Mouse (Mus musculus) left cerebral cortex, postnatal 36 days (tissue): ENCODE measurements at regions not wholly inside any gene's neighbourhood (a gene's known extent, or its start where the extent isn't known, plus 50 kb on each side); places are given as distances from the start of the nearest gene placed in this dataset.
"Not testable (repeated sequence)": the region's sequence is repeated elsewhere in the genome, so short reads cannot be mapped to it uniquely, and the experiment has no call there.

ENCODE experiments used
- DNase-seq, 2 experiments: peaks; one replicate each; pipeline ENCODE4 v3.0.0; 2021 to 2022; ENCODE audit warnings: low spot score in 2 of 2, mixed read lengths in 1 of 2
- intact Hi-C: fragments of 180-260 bp; cut with DNase I; formaldehyde crosslinking; loops from one replicate; pipeline ENCODE4 v1.15.1; 2025

GRCm38 (mm10) chr1:47116681-47117080 lies 224.0 kb upstream of the Slc39a10 start:
- DNase-seq, intact Hi-C loops: not testable (repeated sequence)

- no peak for DNase-seq
- intact Hi-C loops = no loop called here
Measured at GRCm38 (mm10) chr1:47112494-47112893, 219.8 kb upstream of the Slc39a10 start.

GRCm38 (mm10) chr1:47104055-47104454 lies 211.4 kb upstream of the Slc39a10 start:
- intact Hi-C loops = loop anchor here (5.0 to 10.0 kb wide), 2 partner anchors 93 to 119 kb away; no protein-coding TSS in a partner anchor
- no peak for DNase-seq

GRCm38 (mm10) chr1:47103321-47103988 lies 210.8 kb upstream of the Slc39a10 start:
- intact Hi-C loops = loop anchor here (5.0 to 10.0 kb wide), 2 partner anchors 94 to 119 kb away; no protein-coding TSS in a partner anchor
- peak; percentile 35 to 46 for DNase-seq

GRCm38 (mm10) chr1:47097084-47097996 lies 204.7 kb upstream of the Slc39a10 start:
- intact Hi-C loops = no loop called here
- no peak for DNase-seq

- intact Hi-C loops = no loop called here
- no peak for DNase-seq
Measured at GRCm38 (mm10) chr1:47094498-47094897, 201.8 kb upstream of the Slc39a10 start.

GRCm38 (mm10) chr1:47093289-47093947 lies 200.8 kb upstream of the Slc39a10 start:
- no peak for DNase-seq
- intact Hi-C loops = no loop called here

GRCm38 (mm10) chr1:47076423-47076822 lies 183.8 kb upstream of the Slc39a10 start:
- DNase-seq = no peak
- intact Hi-C loops = no loop called here

- DNase-seq = no peak
- intact Hi-C loops = no loop called here
Measured at GRCm38 (mm10) chr1:47058149-47058548, 165.5 kb upstream of the Slc39a10 start.

- intact Hi-C loops = no loop called here
- DNase-seq = no peak
Measured at GRCm38 (mm10) chr1:47057344-47057743, 164.7 kb upstream of the Slc39a10 start.

GRCm38 (mm10) chr1:47051109-47051508 lies 158.5 kb upstream of the Slc39a10 start:
- intact Hi-C loops = loop anchor here (5.0 kb wide), 1 partner anchor 64 kb away; no protein-coding TSS in a partner anchor
- peak in 1 of 2 experiments; percentile 6 for DNase-seq

GRCm38 (mm10) chr1:47050492-47050891 lies 157.8 kb upstream of the Slc39a10 start:
- intact Hi-C loops = loop anchor here (5.0 kb wide), 1 partner anchor 63 kb away; no protein-coding TSS in a partner anchor
- no peak for DNase-seq

GRCm38 (mm10) chr1:47037576-47037975 lies 144.9 kb upstream of the Slc39a10 start:
- intact Hi-C loops = no loop called here
- DNase-seq = no peak

- DNase-seq = no peak
- intact Hi-C loops = no loop called here
Measured at GRCm38 (mm10) chr1:47019356-47019755, 126.7 kb upstream of the Slc39a10 start.

- intact Hi-C loops = no loop called here
Measured at GRCm38 (mm10) chr1:47014526-47014925, 121.9 kb upstream of the Slc39a10 start.

GRCm38 (mm10) chr1:47003746-47004145 lies 111.1 kb upstream of the Slc39a10 start:
- DNase-seq = no peak

More at GRCm38 (mm10) chr1:47014526-47014925, 121.9 kb upstream of the Slc39a10 start:
- DNase-seq = no peak

GRCm38 (mm10) chr1:46999337-46999736 lies 106.7 kb upstream of the Slc39a10 start:
- no peak for DNase-seq
- intact Hi-C loops = no loop called here

More at GRCm38 (mm10) chr1:47003746-47004145, 111.1 kb upstream of the Slc39a10 start:
- intact Hi-C loops = no loop called here

- intact Hi-C loops = loop anchor here (5.0 to 10.0 kb wide), 3 partner anchors 66 to 279 kb away; no protein-coding TSS in a partner anchor
- DNase-seq = no peak
Measured at GRCm38 (mm10) chr1:46985978-46986377, 93.3 kb upstream of the Slc39a10 start.

- intact Hi-C loops = loop anchor here (10.0 kb wide), 2 partner anchors 122 to 282 kb away; no protein-coding TSS in a partner anchor
- no peak for DNase-seq
Measured at GRCm38 (mm10) chr1:46983093-46983492, 90.4 kb upstream of the Slc39a10 start.

- DNase-seq = no peak
- intact Hi-C loops = no loop called here
Measured at GRCm38 (mm10) chr1:46970470-46970869, 77.8 kb upstream of the Slc39a10 start.
